Mouse (Mus musculus) T-cell, adult 2 months (primary cell): ENCODE results near the gene Samd4.

Source experiments
- DNase-seq: peaks from one replicate; pipeline ENCODE4 v3.0.0; 2022; ENCODE audit warnings: low spot score

Gene Samd4

GRCm38 (mm10) chr14:46908858-46909257 is 26.2 kb downstream of the Samd4 start:
- no peak for DNase-seq

GRCm38 (mm10) chr14:46912496-46912895 is 29.8 kb downstream of the Samd4 start:
- DNase-seq: no peak

GRCm38 (mm10) chr14:46914356-46914755 is 31.7 kb downstream of the Samd4 start:
- DNase-seq: no peak

- DNase-seq: no peak
Measured at GRCm38 (mm10) chr14:46915555-46915954, 32.9 kb downstream of the Samd4 start.

GRCm38 (mm10) chr14:46916581-46916980 is 33.9 kb downstream of the Samd4 start:
- DNase-seq: no peak

- DNase-seq: no peak
Measured at GRCm38 (mm10) chr14:46917136-46917535, 34.5 kb downstream of the Samd4 start.

GRCm38 (mm10) chr14:46917581-46917980 is 34.9 kb downstream of the Samd4 start:
- no peak for DNase-seq

- no peak for DNase-seq
Measured at GRCm38 (mm10) chr14:46920496-46920895, 37.8 kb downstream of the Samd4 start.

- no peak for DNase-seq
Measured at GRCm38 (mm10) chr14:46921178-46921975, 38.7 kb downstream of the Samd4 start.

- DNase-seq: no peak
Measured at GRCm38 (mm10) chr14:46923931-46924330, 41.3 kb downstream of the Samd4 start.

GRCm38 (mm10) chr14:46924422-46924821 is 41.8 kb downstream of the Samd4 start:
- no peak for DNase-seq

- no peak for DNase-seq
Measured at GRCm38 (mm10) chr14:46928556-46928955, 45.9 kb downstream of the Samd4 start.

- DNase-seq: no peak
Measured at GRCm38 (mm10) chr14:46932121-46932520, 49.5 kb downstream of the Samd4 start.

- no peak for DNase-seq
Measured at GRCm38 (mm10) chr14:46932708-46933107, 50.1 kb downstream of the Samd4 start.

- no peak for DNase-seq
Measured at GRCm38 (mm10) chr14:46941077-46941476, 58.4 kb downstream of the Samd4 start.

- no peak for DNase-seq
Measured at GRCm38 (mm10) chr14:46941896-46942812, 59.5 kb downstream of the Samd4 start.

- DNase-seq: no peak
Measured at GRCm38 (mm10) chr14:46944411-46944810, 61.8 kb downstream of the Samd4 start.

GRCm38 (mm10) chr14:46945903-46946490 is 63.3 kb downstream of the Samd4 start:
- DNase-seq: no peak

GRCm38 (mm10) chr14:46947644-46948043 is 65.0 kb downstream of the Samd4 start:
- no peak for DNase-seq

- no peak for DNase-seq
Measured at GRCm38 (mm10) chr14:46950527-46951384, 68.1 kb downstream of the Samd4 start.

- no peak for DNase-seq
Measured at GRCm38 (mm10) chr14:46952264-46952663, 69.6 kb downstream of the Samd4 start.

- no peak for DNase-seq
Measured at GRCm38 (mm10) chr14:46955109-46955508, 72.5 kb downstream of the Samd4 start.
